Mouse (Mus musculus) spleen, postnatal 14 days (tissue): ENCODE data around the gene Axdnd1.
"Not testable (repeated sequence)": the region's sequence is repeated elsewhere in the genome, so short reads cannot be mapped to it uniquely, and the experiment has no call there.

ENCODE experiments used
- DNase-seq, 2 experiments: peaks; one replicate each; pipeline ENCODE4 v3.0.0; 2021 to 2022; ENCODE audit warnings: low spot score in 2 of 2

Gene Axdnd1

DNA sequence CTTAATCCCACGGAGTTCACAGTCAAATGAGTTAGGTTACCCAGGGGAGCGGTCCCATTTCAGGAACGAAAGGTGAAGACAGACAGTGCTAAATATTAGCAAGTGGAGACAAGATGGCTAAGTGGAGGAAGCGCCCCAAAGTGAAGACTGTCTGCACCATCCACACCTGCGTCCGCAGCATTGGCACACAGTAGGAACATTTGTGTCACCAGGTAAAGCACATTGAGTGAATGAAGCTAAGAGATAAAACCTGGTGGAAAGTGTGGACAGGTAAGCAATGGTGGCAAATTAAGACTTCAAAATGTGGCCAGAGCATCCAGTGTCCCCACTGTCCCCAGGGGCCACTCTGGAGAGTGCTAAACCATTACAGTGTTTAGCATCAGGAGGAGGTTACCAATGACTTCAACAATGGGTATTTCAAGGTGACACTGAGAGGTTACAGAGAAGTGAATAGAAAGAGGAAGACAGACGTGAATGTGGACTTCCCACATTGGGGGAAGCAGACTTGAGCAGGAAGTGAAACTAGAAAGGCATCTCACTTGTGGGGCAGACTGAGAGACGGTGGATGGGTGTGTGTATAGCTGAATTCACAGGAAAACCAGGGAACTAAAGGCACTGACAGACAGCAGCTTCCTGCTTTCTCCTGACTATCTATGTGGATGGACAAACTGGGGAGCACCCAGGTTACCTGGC lies 16.2 kb upstream of the Axdnd1 start:
- no peak for DNase-seq

GRCm38 (mm10) chr1:156433497-156433896 lies 12.5 kb upstream of the Axdnd1 start:
- no peak for DNase-seq

DNA sequence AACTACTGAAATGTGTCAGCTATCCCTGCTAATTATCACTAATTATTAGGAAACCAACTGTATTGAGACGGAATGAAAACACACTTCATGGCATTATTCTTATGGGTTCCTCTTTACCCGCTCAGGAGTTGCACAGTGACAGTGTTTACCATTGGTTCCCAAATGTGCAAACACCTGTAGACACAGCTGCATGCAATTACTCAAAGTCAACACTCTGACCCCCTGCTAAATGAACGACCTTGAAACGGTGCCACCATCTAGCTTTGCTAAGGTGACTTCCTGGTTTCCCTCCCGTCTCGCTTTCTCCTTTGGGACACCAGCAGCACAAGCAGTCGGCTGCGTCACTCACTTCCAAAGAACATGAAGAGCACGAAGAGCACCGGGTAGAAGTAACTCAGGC lies 11.5 kb upstream of the Axdnd1 start:
- no peak for DNase-seq

- no peak for DNase-seq
Observed at GRCm38 (mm10) chr1:156428434-156428833, 7.5 kb upstream of the Axdnd1 start.

DNA sequence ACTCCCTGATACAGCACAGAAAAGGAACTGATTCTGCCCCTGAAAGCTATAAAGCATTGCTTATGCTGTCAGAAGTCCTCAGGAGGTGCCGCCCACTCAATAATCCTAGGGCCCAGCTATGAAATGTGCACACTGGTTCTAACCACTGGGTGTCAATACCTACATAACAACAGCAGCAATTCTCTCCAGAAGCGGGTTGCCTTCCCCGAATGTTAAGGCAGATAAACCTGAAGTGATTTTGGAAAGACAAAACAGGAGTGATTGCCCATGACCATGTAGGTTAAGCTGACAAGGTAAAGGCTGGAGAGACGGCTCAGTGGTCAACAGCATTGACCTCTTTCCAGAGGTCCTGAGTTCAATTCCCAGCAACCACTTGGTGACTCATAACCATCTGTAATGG lies 4.8 kb upstream of the Axdnd1 start:
- no peak for DNase-seq

GRCm38 (mm10) chr1:156424054-156424453 lies 3.1 kb upstream of the Axdnd1 start:
- no peak for DNase-seq

DNA sequence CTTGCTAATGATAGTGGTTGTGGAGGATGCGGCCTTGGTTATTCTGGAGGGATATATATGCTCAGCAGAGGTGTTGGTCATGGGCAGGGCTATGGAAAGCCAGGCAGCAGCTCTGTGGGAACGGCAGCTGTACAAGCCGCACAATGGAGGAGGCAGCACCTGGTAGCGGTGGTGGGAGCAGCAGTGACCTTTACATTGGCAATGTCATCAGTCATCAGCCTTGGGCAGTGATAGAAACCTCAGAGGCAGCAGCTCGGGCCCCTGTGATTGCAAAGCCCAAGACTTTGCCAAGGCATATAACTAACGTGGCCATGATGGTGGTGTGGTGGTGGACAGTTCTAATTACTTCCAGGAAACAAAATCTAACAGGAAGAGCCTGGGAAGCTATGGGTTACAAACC lies 2.5 kb upstream of the Axdnd1 start:
- no peak for DNase-seq

- DNase-seq, result no peak
Observed at GRCm38 (mm10) chr1:156422856-156423255, 1.9 kb upstream of the Axdnd1 start.

DNA sequence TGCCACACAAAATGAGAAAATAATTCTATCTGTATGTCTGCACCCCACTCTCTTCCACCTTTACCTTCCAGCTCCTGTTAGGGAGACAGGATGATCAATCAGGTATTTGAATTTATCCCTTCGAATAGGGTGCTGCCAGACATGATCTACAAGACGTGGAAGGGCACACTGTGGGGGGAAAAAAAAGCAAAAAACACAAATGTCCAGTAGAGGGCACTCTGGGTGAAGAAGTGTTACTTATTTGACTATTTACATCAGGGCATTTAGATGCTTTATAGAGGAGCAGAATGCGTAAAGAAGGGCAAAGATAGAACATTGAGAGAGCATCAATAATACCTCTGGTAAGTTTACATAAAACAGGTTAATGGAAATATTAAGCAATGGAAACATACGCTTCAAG lies 2.8 kb downstream of the Axdnd1 start:
- peak in 1 of 2 experiments; percentile 22 for DNase-seq

- no peak for DNase-seq
Observed at GRCm38 (mm10) chr1:156408521-156408920, 12.4 kb downstream of the Axdnd1 start.

GRCm38 (mm10) chr1:156408004-156408403 lies 13.0 kb downstream of the Axdnd1 start:
- no peak for DNase-seq

- DNase-seq, result no peak
Observed at GRCm38 (mm10) chr1:156403251-156403650, 17.7 kb downstream of the Axdnd1 start.

GRCm38 (mm10) chr1:156402491-156402890 lies 18.5 kb downstream of the Axdnd1 start:
- no peak for DNase-seq

- DNase-seq, result not testable (repeated sequence)
Observed at GRCm38 (mm10) chr1:156400159-156400558, 20.8 kb downstream of the Axdnd1 start.

- DNase-seq, result no peak
Observed at GRCm38 (mm10) chr1:156393148-156393547, 27.8 kb downstream of the Axdnd1 start.

DNA sequence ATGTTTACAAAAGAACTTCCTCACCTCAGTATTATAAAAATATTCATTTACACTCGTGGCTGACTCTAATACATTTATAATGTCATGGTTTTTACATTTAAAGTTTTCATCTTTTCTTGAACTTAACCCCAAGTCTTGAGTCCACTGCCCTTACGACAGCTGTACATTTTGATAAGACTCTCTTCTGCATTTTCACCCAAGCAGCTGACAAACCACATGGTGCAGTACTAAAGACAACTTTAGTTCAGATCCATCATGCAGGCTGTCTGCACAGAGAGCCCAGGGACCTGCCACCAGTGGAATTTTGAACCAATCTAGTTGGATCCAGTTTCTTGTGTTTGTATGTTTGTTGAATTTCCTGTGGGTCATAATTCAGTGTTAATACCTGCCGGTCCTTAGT lies 34.1 kb downstream of the Axdnd1 start:
- no peak for DNase-seq

GRCm38 (mm10) chr1:156386232-156386631 lies 34.7 kb downstream of the Axdnd1 start:
- DNase-seq, result no peak

GRCm38 (mm10) chr1:156381217-156381616 lies 39.7 kb downstream of the Axdnd1 start:
- DNase-seq, result no peak

- no peak for DNase-seq
Observed at GRCm38 (mm10) chr1:156365740-156366139, 55.2 kb downstream of the Axdnd1 start, which contains the start of gene Gm2000. Gene Gm2000, plus strand, starts transcription at chr1:156366040.

DNA sequence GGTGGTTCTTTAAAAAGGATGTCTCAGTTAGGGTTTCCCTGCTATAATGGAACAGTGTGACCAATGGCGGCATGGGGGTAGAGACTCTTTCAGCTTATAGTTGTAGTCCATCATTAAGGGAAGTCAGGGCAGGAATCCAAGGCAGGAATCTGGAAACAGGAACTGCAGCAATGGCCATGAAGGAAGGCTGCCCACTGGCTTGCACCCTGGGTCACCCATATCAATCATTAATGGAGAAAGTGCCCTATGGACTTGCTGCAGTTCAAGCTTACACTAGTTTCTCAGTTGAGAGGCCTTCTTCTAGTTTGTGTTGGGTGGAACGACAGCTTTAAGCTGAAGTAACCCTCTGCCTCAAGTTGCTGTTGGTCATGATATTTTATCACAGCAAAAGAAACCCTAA lies 68.5 kb downstream of the Axdnd1 start:
- no peak for DNase-seq

- no peak for DNase-seq
Observed at GRCm38 (mm10) chr1:156350441-156350840, 70.5 kb downstream of the Axdnd1 start.

DNA sequence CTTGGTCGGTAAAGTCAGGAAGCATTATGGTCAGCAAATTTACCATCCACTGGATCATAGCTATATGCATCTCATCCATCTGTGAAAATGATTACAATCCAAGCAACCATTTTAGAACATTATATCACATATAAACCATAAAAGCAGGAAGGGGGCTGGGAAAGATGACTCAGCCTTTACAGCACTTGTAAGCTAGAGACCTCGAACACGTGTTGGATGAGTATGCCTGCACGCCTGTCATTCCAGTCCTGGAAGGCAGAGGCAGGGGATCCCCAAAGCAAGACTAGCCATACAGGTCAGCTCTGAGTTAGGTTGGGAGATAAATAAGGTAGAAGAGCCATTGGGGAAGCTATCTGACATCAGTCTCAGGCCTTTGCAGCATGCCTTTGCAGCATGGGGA lies 71.9 kb downstream of the Axdnd1 start:
- DNase-seq, result no peak

DNA sequence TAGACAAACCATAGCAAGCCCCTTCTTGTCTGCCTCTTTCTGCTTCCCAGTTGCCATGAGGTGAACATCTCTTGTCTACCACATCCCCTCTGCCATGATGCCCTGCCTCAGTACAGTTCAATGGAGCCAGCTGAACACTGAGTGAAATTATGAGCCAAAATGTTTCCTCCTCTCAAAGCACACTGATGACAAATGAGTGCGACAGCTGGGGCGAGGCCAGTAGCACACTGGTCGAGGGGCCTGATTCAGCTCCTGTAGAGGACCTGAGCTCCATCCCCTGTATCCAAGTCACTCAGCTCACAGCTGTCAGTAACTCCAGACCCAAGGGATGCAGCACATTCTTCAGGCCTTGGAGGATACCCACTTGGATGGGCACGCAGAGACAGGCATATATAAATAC lies 75.3 kb downstream of the Axdnd1 start:
- no peak for DNase-seq

DNA sequence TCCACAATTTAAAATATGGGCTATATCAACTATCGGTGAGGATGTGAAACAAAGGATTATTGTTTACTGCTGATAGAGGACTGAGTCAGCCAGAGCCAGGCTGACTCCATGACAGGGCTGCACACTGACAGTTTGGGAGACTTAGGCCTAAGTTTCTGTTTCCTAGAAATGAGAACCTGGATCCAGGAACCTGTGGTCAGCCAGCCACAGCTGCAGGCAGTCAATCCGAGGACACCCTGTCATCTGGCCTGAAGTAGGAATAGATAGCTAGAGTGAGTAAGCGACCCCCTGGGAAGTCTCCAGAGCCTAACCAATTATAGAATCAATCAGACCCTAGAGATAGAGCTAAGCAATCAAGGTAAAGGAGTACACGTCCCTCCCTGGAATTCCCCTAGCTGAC lies 76.5 kb downstream of the Axdnd1 start:
- DNase-seq, result no peak
